In genomic region chr2:23998836-23999235, GRCm38 (mm10) we compare ENCODE assay signal across 22 mouse cellular contexts. TPM values are rescaled to one million over a fixed set of nuclear protein-coding genes. Genes with fewer than 3 reads are reported as not detected.
"Had no signal": no experiment of that assay in that cellular context is flagged by ENCODE, and none has a peak within 500 bp of the region (broad histone marks: within the 10 kb centered on the region; RNA-seq: fewer than 3 reads in every experiment).

No protein-coding gene starts in this region.

- H3K9me3 ChIP-seq: lung, embryonic 15.5 days; megakaryocyte, embryonic 14.5 days; midbrain, embryonic 13.5 days; neural tube, embryonic 13.5 days; neural tube, embryonic 15.5 days had no signal

- ATAC-seq: lung, postnatal 0 days; midbrain, embryonic 13.5 days; midbrain, embryonic 16.5 days had no signal

- H3K36me3 ChIP-seq: lung, embryonic 15.5 days; midbrain, embryonic 13.5 days; neural tube, embryonic 13.5 days; neural tube, embryonic 15.5 days had no signal

- H3K4me2 ChIP-seq: lung, embryonic 15.5 days; midbrain, embryonic 11.5 days; midbrain, embryonic 13.5 days; neural tube, embryonic 13.5 days; neural tube, embryonic 15.5 days had no signal

- H3K4me1 ChIP-seq: lung, embryonic 15.5 days; megakaryocyte, embryonic 14.5 days; midbrain, embryonic 13.5 days; neural tube, embryonic 13.5 days; neural tube, embryonic 15.5 days had no signal

- H3K9ac ChIP-seq: lung, embryonic 15.5 days; midbrain, embryonic 13.5 days; neural tube, embryonic 13.5 days; neural tube, embryonic 15.5 days had no signal

- H3K27ac ChIP-seq: lung, embryonic 15.5 days; macrophage; midbrain, embryonic 13.5 days; neural tube, embryonic 13.5 days; neural tube, embryonic 15.5 days had no signal

- H3K27me3 ChIP-seq: lung, embryonic 15.5 days; megakaryocyte, embryonic 14.5 days; midbrain, embryonic 13.5 days; neural tube, embryonic 13.5 days; neural tube, embryonic 15.5 days had no signal

- H3K4me3 ChIP-seq: lung, embryonic 15.5 days; megakaryocyte, embryonic 14.5 days; midbrain, embryonic 13.5 days; myocyte; neural tube, embryonic 13.5 days; neural tube, embryonic 15.5 days had no signal

- DNase-seq: lung, adult 2 months; lung, postnatal 14 days; lung, postnatal 36 days; retina, postnatal 1 day; right cerebral cortex, adult 18-20 months; right cerebral cortex, postnatal 25 days; right cerebral cortex, postnatal 4 days; spleen, adult 18-20 months; thymus, adult 18-20 months; thymus, postnatal 14 days; thymus, postnatal 36 days had no signal

RNA-seq across cellular contexts. Expression of gene Hnmt, which starts 50.4 kb away (rescaled TPM):
- polyA plus RNA-seq: myocyte; small intestine, adult 2 months had no signal
